Mouse (Mus musculus) spleen, adult 2 months (tissue): ENCODE measurements around the gene Clcn7.

Experiments used
- CTCF ChIP-seq: fragments of 200-500 bp; IDR thresholded peaks from 2 replicates; pipeline ENCODE4 v1.5.1; 2011; ENCODE audit warnings: mild to moderate bottlenecking, inconsistent platforms; ENCODE audit not compliant: insufficient read depth, insufficient read length, insufficient replicate concordance; ENCODE audit errors: extremely low read depth
- POLR2A ChIP-seq: fragments of 200-500 bp; IDR thresholded peaks from 2 replicates; pipeline ENCODE4 v1.6.1; 2011; ENCODE audit warnings: low read depth, low read length, inconsistent platforms

GRCm38 (mm10) chr17:25111220-25111619, 22.0 kb upstream of the Clcn7 start:
- TF ChIP-seq CTCF (no peak), POLR2A (no peak)
